Mouse (Mus musculus) splenic B cell, adult 2 months (primary cell): Measurements from ENCODE around the gene Rbpms2.

Experiments
- DNase-seq: peaks from one replicate; pipeline ENCODE4 v3.0.0-alpha.2; 2011; ENCODE audit warnings: low read depth, low spot score
- H3K27me3 ChIP-seq: 2 replicates; pipeline ENCODE4 v1.6.1; 2012; ENCODE audit warnings: mild to moderate bottlenecking, low read length, moderate library complexity, mixed read lengths; ENCODE audit not compliant: control insufficient read depth, poor library complexity, insufficient read depth, severe bottlenecking
- H3K36me3 ChIP-seq: 2 replicates; pipeline ENCODE4 v1.6.1; 2012; ENCODE audit warnings: mild to moderate bottlenecking, low read length, moderate library complexity, mixed read lengths; ENCODE audit not compliant: control insufficient read depth, poor library complexity, insufficient read depth, severe bottlenecking

Rbpms2 gene

GRCm38 (mm10) chr9:65629025-65629766, at the start of gene Rbpms2:
TSS of gene Rbpms2 (plus strand) at chr9:65629648.
- peak; percentile 23 for DNase-seq
- Histone ChIP-seq H3K36me3 (no peaks in the 10 kb centered on the region), H3K27me3 (peaks cover 9% of the 10 kb centered on the region)

- no peaks in the 10 kb centered on the region for H3K27me3 ChIP-seq
- H3K36me3 ChIP-seq, result no peaks in the 10 kb centered on the region
- DNase-seq, result peak; percentile 96
These were observed 49.6 kb upstream of the Rbpms2 start, which contains the start of gene Plekho2 for GRCm38 (mm10) chr9:65579781-65580371. TSS of gene Plekho2 (minus strand) at chr9:65580040.

- H3K27me3 ChIP-seq, result no peaks in the 10 kb centered on the region
- DNase-seq, result peak; percentile 96
These were observed 48.8 kb upstream of the Rbpms2 start for GRCm38 (mm10) chr9:65580401-65581256.

GRCm38 (mm10) chr9:65583045-65583444, 46.4 kb upstream of the Rbpms2 start:
- DNase-seq, result peak; percentile 80
- no peaks in the 10 kb centered on the region for H3K27me3 ChIP-seq

More at GRCm38 (mm10) chr9:65580401-65581256, 48.8 kb upstream of the Rbpms2 start:
- H3K36me3 ChIP-seq, result no peaks in the 10 kb centered on the region

GRCm38 (mm10) chr9:65586406-65587269, 42.8 kb upstream of the Rbpms2 start, which contains the start of gene Pif1:
TSS of gene Pif1 (plus strand) at chr9:65587160.
- no peaks in the 10 kb centered on the region for H3K27me3 ChIP-seq
- DNase-seq, result peak; percentile 80

More at GRCm38 (mm10) chr9:65583045-65583444, 46.4 kb upstream of the Rbpms2 start:
- H3K36me3 ChIP-seq, result no peaks in the 10 kb centered on the region

GRCm38 (mm10) chr9:65587270-65587572, 42.2 kb upstream of the Rbpms2 start:
- Histone ChIP-seq H3K27me3 (no peaks in the 10 kb centered on the region), H3K36me3 (no peaks in the 10 kb centered on the region)
- DNase-seq, result no peak

More at GRCm38 (mm10) chr9:65586406-65587269, 42.8 kb upstream of the Rbpms2 start, which contains the start of gene Pif1:
- H3K36me3 ChIP-seq, result no peaks in the 10 kb centered on the region

- no peaks in the 10 kb centered on the region for H3K27me3 ChIP-seq
- no peaks in the 10 kb centered on the region for H3K36me3 ChIP-seq
- DNase-seq, result peak; percentile 48
These were observed 41.7 kb upstream of the Rbpms2 start for GRCm38 (mm10) chr9:65587573-65588358.

GRCm38 (mm10) chr9:65589091-65589490, 40.4 kb upstream of the Rbpms2 start:
- DNase-seq, result no peak
- Histone ChIP-seq H3K27me3 (no peaks in the 10 kb centered on the region), H3K36me3 (no peaks in the 10 kb centered on the region)

GRCm38 (mm10) chr9:65592721-65593120, 36.7 kb upstream of the Rbpms2 start:
- no peak for DNase-seq
- Histone ChIP-seq H3K36me3 (no peaks in the 10 kb centered on the region), H3K27me3 (no peaks in the 10 kb centered on the region)

GRCm38 (mm10) chr9:65593596-65593995, 35.9 kb upstream of the Rbpms2 start:
- Histone ChIP-seq H3K36me3 (no peaks in the 10 kb centered on the region), H3K27me3 (no peaks in the 10 kb centered on the region)
- no peak for DNase-seq

GRCm38 (mm10) chr9:65598765-65599249, 30.6 kb upstream of the Rbpms2 start:
- Histone ChIP-seq H3K27me3 (no peaks in the 10 kb centered on the region), H3K36me3 (no peaks in the 10 kb centered on the region)
- DNase-seq, result peak; percentile 68

GRCm38 (mm10) chr9:65600951-65601350, 28.5 kb upstream of the Rbpms2 start:
- Histone ChIP-seq H3K36me3 (no peaks in the 10 kb centered on the region), H3K27me3 (no peaks in the 10 kb centered on the region)
- DNase-seq, result no peak

- no peaks in the 10 kb centered on the region for H3K36me3 ChIP-seq
- H3K27me3 ChIP-seq, result no peaks in the 10 kb centered on the region
- DNase-seq, result peak; percentile 34
These were observed 25.9 kb upstream of the Rbpms2 start for GRCm38 (mm10) chr9:65603401-65604102.
